Mouse (Mus musculus) right cerebral cortex, postnatal 14 days (tissue): ENCODE results near the gene Phactr3.
"Not testable (repeated sequence)": the region's sequence is repeated elsewhere in the genome, so short reads cannot be mapped to it uniquely, and the experiment has no call there.

Source experiments
- DNase-seq: peaks from one replicate; pipeline ENCODE4 v3.0.0; 2022

The Phactr3 gene

GRCm38 (mm10) chr2:178118801-178119560 lies at the start of gene Phactr3:
Phactr3 (plus strand) TSS chr2:178118975.
- DNase-seq: no peak

GRCm38 (mm10) chr2:178078166-178078717 lies 40.5 kb upstream of the Phactr3 start, which contains the start of gene Zfp931:
Zfp931 (minus strand) TSS chr2:178078476.
- not testable (repeated sequence) for DNase-seq

- DNase-seq: no peak
Measured at GRCm38 (mm10) chr2:178089586-178089985, 29.2 kb upstream of the Phactr3 start.

- peak; percentile 64 for DNase-seq
Measured at GRCm38 (mm10) chr2:178098021-178098420, 20.8 kb upstream of the Phactr3 start.

- peak; percentile 63 for DNase-seq
Measured at GRCm38 (mm10) chr2:178101957-178102356, 16.8 kb upstream of the Phactr3 start.

GRCm38 (mm10) chr2:178117946-178118345 lies 829 bp upstream of the Phactr3 start:
- DNase-seq: peak; percentile 76

GRCm38 (mm10) chr2:178119561-178120355 lies 983 bp downstream of the Phactr3 start:
- DNase-seq: no peak

GRCm38 (mm10) chr2:178120356-178120645 lies 1.5 kb downstream of the Phactr3 start:
- no peak for DNase-seq

- no peak for DNase-seq
Measured at GRCm38 (mm10) chr2:178120651-178121374, 2.0 kb downstream of the Phactr3 start.

GRCm38 (mm10) chr2:178121375-178121688 lies 2.6 kb downstream of the Phactr3 start:
- DNase-seq: no peak

- DNase-seq: no peak
Measured at GRCm38 (mm10) chr2:178121946-178122665, 3.3 kb downstream of the Phactr3 start.

GRCm38 (mm10) chr2:178123466-178123865 lies 4.7 kb downstream of the Phactr3 start:
- no peak for DNase-seq

GRCm38 (mm10) chr2:178125427-178125826 lies 6.7 kb downstream of the Phactr3 start:
- no peak for DNase-seq

GRCm38 (mm10) chr2:178126041-178126820 lies 7.5 kb downstream of the Phactr3 start:
- no peak for DNase-seq

- DNase-seq: no peak
Measured at GRCm38 (mm10) chr2:178128594-178128993, 9.8 kb downstream of the Phactr3 start.

GRCm38 (mm10) chr2:178129161-178129560 lies 10.4 kb downstream of the Phactr3 start:
- no peak for DNase-seq

- DNase-seq: no peak
Measured at GRCm38 (mm10) chr2:178129676-178130075, 10.9 kb downstream of the Phactr3 start.

- no peak for DNase-seq
Measured at GRCm38 (mm10) chr2:178130536-178130935, 11.8 kb downstream of the Phactr3 start.

- no peak for DNase-seq
Measured at GRCm38 (mm10) chr2:178131011-178131410, 12.2 kb downstream of the Phactr3 start.

GRCm38 (mm10) chr2:178131606-178132365 lies 13.0 kb downstream of the Phactr3 start:
- DNase-seq: no peak

- no peak for DNase-seq
Measured at GRCm38 (mm10) chr2:178135713-178136112, 16.9 kb downstream of the Phactr3 start.
